Mouse (Mus musculus) ES-Bruce4 (cell line): ENCODE measurements at regions not wholly inside any gene's neighbourhood (a gene's known extent, or its start where the extent isn't known, plus 50 kb on each side); places are given as distances from the start of the nearest gene placed in this dataset.

ENCODE experiments used
- CTCF ChIP-seq: IDR thresholded peaks from one replicate; pipeline ENCODE4 v1.8.1; 2011; ENCODE audit warnings: low read depth, low read length
- EP300 ChIP-seq: IDR thresholded peaks from 2 replicates; pipeline ENCODE4 v1.6.1; 2011; ENCODE audit warnings: low read depth, low read length; ENCODE audit not compliant: insufficient read depth
- POLR2A ChIP-seq: IDR thresholded peaks from one replicate; pipeline ENCODE4 v1.8.1; 2011; ENCODE audit warnings: low read length; ENCODE audit not compliant: insufficient read depth

GRCm38 (mm10) chr13:44103340-44103739 lies 318.8 kb downstream of the Cd83 start:
- no peak for TF ChIP-seq CTCF
- TF ChIP-seq POLR2A = no peak
- no peak for TF ChIP-seq EP300
